Mouse (Mus musculus) ES-E14 (cell line): ENCODE measurements around the gene Polr1d.

Source experiments
- CHD2 ChIP-seq: IDR thresholded peaks from 2 replicates; pipeline ENCODE4 v1.6.1; 2014; ENCODE audit warnings: mild to moderate bottlenecking, low read depth, low read length, inconsistent platforms
- HCFC1 ChIP-seq: IDR thresholded peaks from 2 replicates; pipeline ENCODE4 v1.6.1; 2012; ENCODE audit warnings: low read length, inconsistent platforms, borderline replicate concordance; ENCODE audit not compliant: insufficient read depth
- MAFK ChIP-seq: IDR thresholded peaks from 2 replicates; pipeline ENCODE4 v1.6.1; 2014; ENCODE audit warnings: mild to moderate bottlenecking, low read depth, low read length, inconsistent platforms; ENCODE audit not compliant: insufficient read depth
- ZC3H11A ChIP-seq: IDR thresholded peaks from 2 replicates; pipeline ENCODE4 v1.6.1; 2012; ENCODE audit warnings: low read depth, mild to moderate bottlenecking, inconsistent platforms, low read length, borderline replicate concordance
- ZNF384 ChIP-seq: IDR thresholded peaks from 2 replicates; pipeline ENCODE4 v1.6.1; 2012; ENCODE audit warnings: low read depth, low read length, inconsistent platforms

- TF ChIP-seq CHD2 (no peak), ZC3H11A (no peak), HCFC1 (no peak), ZNF384 (no peak), MAFK (no peak)
Measured at GRCm38 (mm10) chr5:147059319-147059718, 17.5 kb upstream of the Polr1d start.
